ENCODE assay signal across 16 mouse cellular contexts in the genomic region with DNA sequence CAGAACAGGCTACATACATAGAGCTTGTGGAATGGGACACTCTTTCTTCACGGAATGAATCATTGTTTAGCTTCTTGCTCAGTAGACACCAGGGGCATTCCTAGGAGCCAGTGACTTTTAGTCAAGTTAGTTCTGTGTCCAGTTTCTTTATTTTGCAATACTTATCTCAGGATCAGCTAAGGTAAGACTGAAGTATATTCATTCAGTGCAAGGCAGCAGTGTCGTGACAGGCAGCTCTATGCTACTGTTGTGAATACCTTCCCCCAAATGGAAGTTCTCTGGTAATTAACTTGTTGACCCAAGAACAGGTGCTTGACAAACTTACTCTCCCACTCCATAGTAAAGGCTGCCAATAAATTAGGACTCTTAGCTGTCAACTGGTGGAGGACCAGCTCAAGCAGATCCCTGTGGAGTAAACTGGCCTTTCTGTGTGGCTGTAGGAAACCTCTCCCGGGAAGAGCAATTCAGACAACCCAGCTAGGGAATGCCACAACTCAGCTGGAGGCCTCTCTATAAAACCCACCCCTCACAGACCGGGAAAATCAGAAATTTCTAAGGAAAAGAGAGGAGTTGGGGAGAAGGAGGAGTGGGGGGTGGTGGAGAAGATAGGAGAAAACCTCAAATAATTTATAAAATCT.
DNase-seq lines count a peak whose midpoint lies in the region; ATAC-seq lines count a peak whose summit lies in the region.
"Had no signal": no experiment of that assay in that cellular context is flagged by ENCODE, and none has a peak within 500 bp of the region (broad histone marks: within the 10 kb centered on the region; RNA-seq: fewer than 3 reads in every experiment).

No protein-coding gene starts in this region.

- no peak overlapping the region for H3K4me3 ChIP-seq in heart, embryonic 12.5 days
- no peak overlapping the region for H3K4me3 ChIP-seq in limb, embryonic 13.5 days
- H3K4me3 ChIP-seq in limb, embryonic 10.5 days = no peak overlapping the region
- H3K4me3 ChIP-seq in stomach, embryonic 14.5 days (ENCODE audit: low read depth, low read length) = no peak overlapping the region
- H3K4me3 ChIP-seq: layer of hippocampus, adult 2 months had no signal

- peaks cover 56% of the 10 kb centered on the region for H3K4me1 ChIP-seq in heart, embryonic 12.5 days (replicated peaks)
- peaks cover 81% of the 10 kb centered on the region for H3K4me1 ChIP-seq in limb, embryonic 13.5 days
- H3K4me1 ChIP-seq in limb, embryonic 10.5 days = peaks cover 54% of the 10 kb centered on the region
- H3K4me1 ChIP-seq in stomach, embryonic 14.5 days (ENCODE audit: control insufficient read depth, insufficient read depth, low read length) = peaks cover 45% of the 10 kb centered on the region

- H3K27ac ChIP-seq in heart, embryonic 12.5 days (ENCODE audit: poor library complexity, severe bottlenecking) = 0 out of 2 replicates have a peak overlapping the region, but pooled peaks have one; percentile 19
- 0 out of 2 replicates have a peak overlapping the region, but pooled peaks have one; percentile 22 for H3K27ac ChIP-seq in limb, embryonic 13.5 days
- no peak overlapping the region for H3K27ac ChIP-seq in limb, embryonic 10.5 days
- peak overlapping the region; percentile 44; the same call in 1 of the 2 replicates for H3K27ac ChIP-seq in stomach, embryonic 14.5 days (ENCODE audit: low read length)
- H3K27ac ChIP-seq: layer of hippocampus, adult 2 months had no signal

- no peaks in the 10 kb centered on the region for H3K36me3 ChIP-seq in heart, embryonic 12.5 days
- H3K36me3 ChIP-seq in limb, embryonic 13.5 days = peaks cover 8% of the 10 kb centered on the region; the same call in 1 of the 2 replicates
- 0 out of 2 replicates have a peak, but pooled peaks cover 4% of the 10 kb centered on the region for H3K36me3 ChIP-seq in limb, embryonic 10.5 days
- H3K36me3 ChIP-seq in stomach, embryonic 14.5 days (ENCODE audit: control insufficient read depth, insufficient read depth, low read length) = no peaks in the 10 kb centered on the region

- no peak overlapping the region for H3K9ac ChIP-seq in heart, embryonic 12.5 days
- no peak overlapping the region for H3K9ac ChIP-seq in limb, embryonic 13.5 days
- H3K9ac ChIP-seq in stomach, embryonic 14.5 days (replicated peaks; ENCODE audit: low read depth, low read length) = no peak overlapping the region

- H3K4me2 ChIP-seq in heart, embryonic 12.5 days = no peak overlapping the region
- H3K4me2 ChIP-seq in limb, embryonic 13.5 days (replicated peaks) = no peak overlapping the region
- no peak overlapping the region for H3K4me2 ChIP-seq in stomach, embryonic 14.5 days (replicated peaks; ENCODE audit: low read depth, low read length)
- H3K4me2 ChIP-seq: midbrain, embryonic 11.5 days had no signal

- 47% methylated on average over 4 of the region's 4 CpGs for WGBS in heart, embryonic 12.5 days
- 19% methylated on average over 4 of the region's 4 CpGs for WGBS in limb, embryonic 13.5 days
- WGBS in limb, embryonic 10.5 days = 21% methylated on average over 4 of the region's 4 CpGs
- 31% methylated on average over 4 of the region's 4 CpGs for WGBS in stomach, embryonic 14.5 days

- H3K27me3 ChIP-seq in heart, embryonic 12.5 days (replicated peaks) = no peaks in the 10 kb centered on the region
- H3K27me3 ChIP-seq in limb, embryonic 13.5 days = no peaks in the 10 kb centered on the region
- no peaks in the 10 kb centered on the region for H3K27me3 ChIP-seq in limb, embryonic 10.5 days (ENCODE audit: low read depth, poor library complexity, severe bottlenecking)
- H3K27me3 ChIP-seq in stomach, embryonic 14.5 days (ENCODE audit: control insufficient read depth, insufficient read depth, low read length) = no peaks in the 10 kb centered on the region

- no peaks in the 10 kb centered on the region for H3K9me3 ChIP-seq in heart, embryonic 12.5 days (replicated peaks)
- H3K9me3 ChIP-seq in limb, embryonic 13.5 days = no peaks in the 10 kb centered on the region
- no peaks in the 10 kb centered on the region for H3K9me3 ChIP-seq in limb, embryonic 10.5 days (replicated peaks)
- H3K9me3 ChIP-seq in stomach, embryonic 14.5 days (ENCODE audit: control insufficient read depth, low read depth, low read length) = no peaks in the 10 kb centered on the region

- DNase-seq in heart, adult 9 months (ENCODE audit: low spot score in 2 of 2) = no peak
- no peak for DNase-seq in limb, embryonic 10.5 days (ENCODE audit: low spot score)
- DNase-seq in R1 (ENCODE audit: low read depth, low spot score) = peak; percentile 76
- no peak for DNase-seq in adrenal gland, adult 2 months
- no peak for DNase-seq in spleen, postnatal 14 days (ENCODE audit: low spot score in 2 of 2)
- DNase-seq: cerebellum, postnatal 10 days; heart, postnatal 36 days; liver; right cerebral cortex, postnatal 25 days; thymus, postnatal 36 days had no signal

- ATAC-seq in heart, embryonic 12.5 days (ENCODE audit: insufficient number of reproducible peaks, low FRiP score) = no peak
- no peak for ATAC-seq in limb, embryonic 13.5 days (ENCODE audit: low FRiP score, low read depth)
- ATAC-seq in stomach, embryonic 14.5 days (ENCODE audit: insufficient number of reproducible peaks, insufficient read depth, low FRiP score, low read depth) = no peak
- ATAC-seq: inflammation-experienced regulatory T-cells, adult 6 months had no signal
